Mouse (Mus musculus): Measurements from ENCODE around the gene Mapkap1. TPM values are rescaled to one million over a fixed set of nuclear protein-coding genes. Genes with fewer than 3 reads are reported as not detected.
A peak's percentile ranks its signal among the peaks of the same experiment; 100 is the strongest.

Gene Mapkap1
- polyA plus RNA-seq, 1 experiment from 2014 or later = 62.1 TPM

- H3K9ac ChIP-seq (replicated peaks; ENCODE audit: low read depth) = no peak overlapping the region
- no peak overlapping the region for H3K27ac ChIP-seq (ENCODE audit: low read length)
- no peaks in the 10 kb centered on the region for H3K27me3 ChIP-seq (replicated peaks; ENCODE audit: insufficient read depth, low read length)
- H3K36me3 ChIP-seq (ENCODE audit: insufficient read depth, low read length) = no peaks in the 10 kb centered on the region
- no peak overlapping the region; the same call in 1 of the 2 replicates for H3K4me2 ChIP-seq (replicated peaks; ENCODE audit: low read depth, low read length)
- peaks cover 7% of the 10 kb centered on the region; the same call in 1 of the 2 replicates for H3K4me1 ChIP-seq (ENCODE audit: insufficient read depth, low read depth, low read length)
- DNase-seq (ENCODE audit: low spot score) = peak; percentile 73
- ATAC-seq = peak; percentile 87
- TF ChIP-seq EP300 (IDR thresholded peaks at IDR 0.05) (peak; percentile 64), CTCF (IDR thresholded peaks at IDR 0.05) (no peak)
- H3K4me3 ChIP-seq (ENCODE audit: low read depth, low read length) = no peak overlapping the region
- 60% methylated on average over 13 of the region's 13 CpGs for WGBS
- H3K9me3 ChIP-seq (ENCODE audit: low read length) = no peaks in the 10 kb centered on the region
These were observed 138.2 kb downstream of the Mapkap1 start for GRCm38 (mm10) chr2:34544646-34545395.

- Histone ChIP-seq H3K4me2 (replicated peaks; ENCODE audit: low read depth, low read length) (no peak overlapping the region), H3K27me3 (replicated peaks; ENCODE audit: insufficient read depth, low read length) (no peaks in the 10 kb centered on the region), H3K9me3 (ENCODE audit: low read length) (no peaks in the 10 kb centered on the region), H3K27ac (ENCODE audit: low read length) (no peak overlapping the region), H3K9ac (replicated peaks; ENCODE audit: low read depth) (no peak overlapping the region), H3K4me3 (ENCODE audit: low read depth, low read length) (no peak overlapping the region), H3K36me3 (ENCODE audit: insufficient read depth, low read length) (no peaks in the 10 kb centered on the region), H3K4me1 (ENCODE audit: insufficient read depth, low read depth, low read length) (peaks cover 7% of the 10 kb centered on the region; the same call in 1 of the 2 replicates)
- TF ChIP-seq CTCF (IDR thresholded peaks at IDR 0.05) (no peak), EP300 (IDR thresholded peaks at IDR 0.05) (no peak)
- DNase-seq (ENCODE audit: low spot score) = peak; percentile 20
- 53% methylated on average over 3 of the region's 3 CpGs for WGBS
- no peak for ATAC-seq
These were observed 139.7 kb downstream of the Mapkap1 start for GRCm38 (mm10) chr2:34546176-34546677.

GRCm38 (mm10) chr2:34547516-34547915 is 140.9 kb downstream of the Mapkap1 start:
- 86% methylated on average over 4 of the region's 4 CpGs for WGBS
- Histone ChIP-seq H3K27ac (ENCODE audit: low read length) (no peak overlapping the region), H3K4me2 (replicated peaks; ENCODE audit: low read depth, low read length) (no peak overlapping the region), H3K9ac (replicated peaks; ENCODE audit: low read depth) (no peak overlapping the region), H3K4me3 (ENCODE audit: low read depth, low read length) (no peak overlapping the region), H3K9me3 (ENCODE audit: low read length) (no peaks in the 10 kb centered on the region), H3K36me3 (ENCODE audit: insufficient read depth, low read length) (no peaks in the 10 kb centered on the region), H3K27me3 (replicated peaks; ENCODE audit: insufficient read depth, low read length) (no peaks in the 10 kb centered on the region), H3K4me1 (ENCODE audit: insufficient read depth, low read depth, low read length) (peaks cover 7% of the 10 kb centered on the region; the same call in 1 of the 2 replicates)
- DNase-seq (ENCODE audit: low spot score) = no peak
- TF ChIP-seq CTCF (IDR thresholded peaks at IDR 0.05) (no peak), EP300 (IDR thresholded peaks at IDR 0.05) (no peak)
- ATAC-seq = no peak

DNA sequence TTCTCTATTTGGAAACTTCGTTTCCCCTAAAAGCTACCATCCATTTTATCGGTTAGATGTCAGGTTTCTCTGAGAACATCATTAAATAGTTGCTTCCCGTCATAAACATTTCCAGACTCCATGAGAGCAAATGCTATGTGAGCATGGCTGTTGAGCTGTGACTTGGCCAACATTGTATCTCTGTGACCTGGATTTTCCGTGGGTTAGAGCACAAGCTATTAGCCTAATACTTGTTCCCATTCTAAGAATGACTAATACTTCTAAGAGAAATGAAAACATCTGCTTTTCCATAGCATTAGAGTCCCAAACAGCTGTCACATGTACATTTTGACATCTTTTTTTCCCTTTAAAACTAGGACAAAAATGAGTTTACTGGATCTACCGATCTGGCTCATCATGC is 142.4 kb downstream of the Mapkap1 start:
- Histone ChIP-seq H3K36me3 (ENCODE audit: insufficient read depth, low read length) (no peaks in the 10 kb centered on the region), H3K4me2 (replicated peaks; ENCODE audit: low read depth, low read length) (no peak overlapping the region), H3K4me1 (ENCODE audit: insufficient read depth, low read depth, low read length) (peaks cover 7% of the 10 kb centered on the region; the same call in 1 of the 2 replicates), H3K4me3 (ENCODE audit: low read depth, low read length) (no peak overlapping the region), H3K27me3 (replicated peaks; ENCODE audit: insufficient read depth, low read length) (no peaks in the 10 kb centered on the region), H3K9me3 (ENCODE audit: low read length) (no peaks in the 10 kb centered on the region), H3K9ac (replicated peaks; ENCODE audit: low read depth) (no peak overlapping the region), H3K27ac (ENCODE audit: low read length) (no peak overlapping the region)
- ATAC-seq (0 out of 2 replicates have a peak, but pooled peaks have one; percentile 28), DNase-seq (ENCODE audit: low spot score) (peak; percentile 37)
- WGBS = 74% methylated on average over 5 of the region's 5 CpGs
- TF ChIP-seq EP300 (IDR thresholded peaks at IDR 0.05) (no peak), CTCF (IDR thresholded peaks at IDR 0.05) (no peak)

- no peak for DNase-seq (ENCODE audit: low spot score)
- TF ChIP-seq CTCF (IDR thresholded peaks at IDR 0.05) (no peak), EP300 (IDR thresholded peaks at IDR 0.05) (no peak)
- Histone ChIP-seq H3K4me1 (ENCODE audit: insufficient read depth, low read depth, low read length) (peaks cover 7% of the 10 kb centered on the region; the same call in 1 of the 2 replicates), H3K4me2 (replicated peaks; ENCODE audit: low read depth, low read length) (no peak overlapping the region), H3K36me3 (ENCODE audit: insufficient read depth, low read length) (no peaks in the 10 kb centered on the region), H3K27ac (ENCODE audit: low read length) (no peak overlapping the region), H3K9ac (replicated peaks; ENCODE audit: low read depth) (no peak overlapping the region), H3K27me3 (replicated peaks; ENCODE audit: insufficient read depth, low read length) (no peaks in the 10 kb centered on the region), H3K4me3 (ENCODE audit: low read depth, low read length) (no peak overlapping the region), H3K9me3 (ENCODE audit: low read length) (no peaks in the 10 kb centered on the region)
- ATAC-seq = no peak
- WGBS = 67% methylated on average over 7 of the region's 7 CpGs
These were observed 142.9 kb downstream of the Mapkap1 start for GRCm38 (mm10) chr2:34549469-34549868.

DNA sequence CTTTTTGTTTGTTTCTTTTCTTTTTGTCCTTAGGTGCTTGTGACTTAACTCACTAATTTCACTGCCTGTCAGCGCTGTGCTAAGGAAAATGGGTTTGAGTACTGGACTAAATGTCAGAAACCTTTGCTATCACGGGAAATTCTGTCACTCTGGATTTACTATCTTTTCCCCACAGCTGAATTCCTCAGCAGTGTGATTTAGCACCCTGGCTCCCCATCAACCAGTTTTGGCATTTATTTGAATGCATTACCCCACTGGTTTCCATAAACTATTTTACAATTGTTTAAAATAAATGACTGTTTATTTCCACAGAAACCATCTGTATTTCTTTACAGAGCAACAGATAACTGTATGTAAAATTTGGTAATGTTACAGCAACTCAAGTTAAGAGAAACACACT is 146.2 kb downstream of the Mapkap1 start:
- Histone ChIP-seq H3K27ac (ENCODE audit: low read length) (no peak overlapping the region), H3K4me2 (replicated peaks; ENCODE audit: low read depth, low read length) (no peak overlapping the region), H3K4me3 (ENCODE audit: low read depth, low read length) (no peak overlapping the region), H3K27me3 (replicated peaks; ENCODE audit: insufficient read depth, low read length) (no peaks in the 10 kb centered on the region), H3K9me3 (ENCODE audit: low read length) (no peaks in the 10 kb centered on the region), H3K9ac (replicated peaks; ENCODE audit: low read depth) (no peak overlapping the region), H3K4me1 (ENCODE audit: insufficient read depth, low read depth, low read length) (no peaks in the 10 kb centered on the region), H3K36me3 (ENCODE audit: insufficient read depth, low read length) (no peaks in the 10 kb centered on the region)
- ATAC-seq (no peak), DNase-seq (ENCODE audit: low spot score) (no peak)
- TF ChIP-seq CTCF (IDR thresholded peaks at IDR 0.05) (no peak), EP300 (IDR thresholded peaks at IDR 0.05) (no peak)
- 32% methylated on average over 2 of the region's 2 CpGs for WGBS

All from lung, postnatal 0 days (tissue).